ENCODE assay signal across 28 mouse cellular contexts in the genomic region with DNA sequence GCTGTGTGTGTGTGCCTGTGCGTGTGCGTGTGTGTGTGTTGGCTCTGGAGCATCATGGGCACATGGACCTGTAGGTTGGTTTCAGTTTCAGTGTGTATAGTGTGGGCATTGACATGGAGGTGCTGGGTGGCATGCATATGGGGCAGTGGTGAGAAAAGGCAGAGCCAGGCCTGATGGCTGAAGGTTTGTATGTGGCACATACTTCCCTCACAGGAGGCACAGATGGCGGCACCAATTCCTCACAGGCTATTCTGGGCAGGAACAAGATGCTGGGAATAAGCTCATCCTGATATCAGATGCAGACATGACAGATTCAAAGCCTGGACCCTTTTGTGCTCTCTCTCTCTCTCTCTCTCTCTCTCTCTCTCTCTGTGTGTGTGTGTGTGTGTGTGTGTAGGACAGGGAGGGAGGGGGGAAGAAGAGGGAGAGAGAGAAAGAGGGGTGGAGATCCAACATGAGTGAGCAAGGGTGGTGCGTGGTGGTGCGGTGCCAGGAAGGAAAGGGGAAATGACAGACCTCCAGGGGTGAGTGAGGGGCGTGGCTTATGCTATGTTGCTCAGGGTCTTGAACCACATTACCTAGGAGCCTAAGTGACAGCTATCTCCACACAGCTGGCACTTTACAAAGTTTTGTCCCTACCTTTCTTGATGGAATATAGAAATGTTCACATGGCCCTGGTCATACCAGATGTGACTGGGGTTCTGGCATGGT. TPM values are rescaled to one million over a fixed set of nuclear protein-coding genes. Genes with fewer than 3 reads are reported as not detected.
DNase-seq lines count a peak whose midpoint lies in the region; ATAC-seq and TF ChIP-seq lines count a peak whose summit lies in the region.
"Had no signal": no experiment of that assay in that cellular context is flagged by ENCODE, and none has a peak within 500 bp of the region (broad histone marks: within the 10 kb centered on the region; RNA-seq: fewer than 3 reads in every experiment).

No protein-coding gene starts in this region.

- peak; percentile 45 for ATAC-seq in forebrain, postnatal 0 days
- no peak for ATAC-seq in forebrain, embryonic 13.5 days
- ATAC-seq: forebrain, embryonic 15.5 days; intestine, embryonic 16.5 days had no signal

- H3K4me3 ChIP-seq in forebrain, postnatal 0 days (ENCODE audit: low read depth, low read length): no peak overlapping the region
- H3K4me3 ChIP-seq in forebrain, embryonic 13.5 days: no peak overlapping the region
- H3K4me3 ChIP-seq: embryonic facial prominence, embryonic 13.5 days; forebrain, embryonic 15.5 days; hindbrain, embryonic 15.5 days; lung, embryonic 15.5 days; neural tube, embryonic 12.5 days; stomach, embryonic 15.5 days had no signal

- H3K4me1 ChIP-seq in forebrain, postnatal 0 days (ENCODE audit: insufficient read depth): no peaks in the 10 kb centered on the region; the same call in 1 of the 2 replicates
- peaks cover 3% of the 10 kb centered on the region; the same call in 1 of the 2 replicates for H3K4me1 ChIP-seq in forebrain, embryonic 13.5 days
- H3K4me1 ChIP-seq: embryonic facial prominence, embryonic 13.5 days; hindbrain, embryonic 15.5 days; lung, embryonic 15.5 days; neural tube, embryonic 12.5 days; stomach, embryonic 15.5 days had no signal

- DNase-seq in forebrain, postnatal 0 days: no peak
- peak; percentile 34 to 68 for DNase-seq in left cerebral cortex, postnatal 25 days (ENCODE audit: low spot score in 2 of 2)
- no peak for DNase-seq in left cerebral cortex, adult 11 months (ENCODE audit: low spot score)
- DNase-seq in brain, embryonic 14.5 days (ENCODE audit: low read depth): peak; percentile 18
- peak; percentile 58 to 63 for DNase-seq in cerebellum, postnatal 14 days
- DNase-seq in adrenal gland, adult (ENCODE audit: inconsistent age in 2 of 2, low spot score in 1 of 2): no peak
- DNase-seq: adrenal gland, postnatal 25 days; gastrocnemius, postnatal 14 days; heart, adult 18-20 months; heart, postnatal 36 days; lung, postnatal 4 days; thymus, adult 18-20 months had no signal

- H3K27ac ChIP-seq in forebrain, postnatal 0 days (ENCODE audit: low read depth, low read length): no peak overlapping the region
- H3K27ac ChIP-seq in forebrain, embryonic 13.5 days: no peak overlapping the region
- H3K27ac ChIP-seq: embryonic facial prominence, embryonic 13.5 days; forebrain, embryonic 15.5 days; hindbrain, embryonic 15.5 days; liver, embryonic 14.5 days; lung, embryonic 15.5 days; neural tube, embryonic 12.5 days; stomach, embryonic 15.5 days had no signal

- H3K36me3 ChIP-seq in forebrain, postnatal 0 days (ENCODE audit: insufficient read depth): no peaks in the 10 kb centered on the region
- H3K36me3 ChIP-seq in forebrain, embryonic 13.5 days (ENCODE audit: poor library complexity, severe bottlenecking): no peaks in the 10 kb centered on the region
- H3K36me3 ChIP-seq: embryonic facial prominence, embryonic 13.5 days; forebrain, embryonic 15.5 days; hindbrain, embryonic 15.5 days; lung, embryonic 15.5 days; neural tube, embryonic 12.5 days; stomach, embryonic 15.5 days had no signal

- no peaks in the 10 kb centered on the region for H3K27me3 ChIP-seq in forebrain, postnatal 0 days (ENCODE audit: insufficient read depth, low read length)
- peaks cover 25% of the 10 kb centered on the region; the same call in 1 of the 2 replicates for H3K27me3 ChIP-seq in forebrain, embryonic 13.5 days
- H3K27me3 ChIP-seq: forebrain, embryonic 15.5 days; hindbrain, embryonic 15.5 days; lung, embryonic 15.5 days; neural tube, embryonic 12.5 days; stomach, embryonic 15.5 days had no signal

- TF ChIP-seq CTCF in forebrain, postnatal 0 days (IDR thresholded peaks at IDR 0.05; ENCODE audit: low read depth): no peak
- no peak for TF ChIP-seq CTCF in brain, embryonic 14.5 days (IDR thresholded peaks at IDR 0.05; ENCODE audit: borderline replicate concordance, extremely low read depth, insufficient read depth, insufficient read length)

- no peak for TF ChIP-seq POLR2A in brain, embryonic 14.5 days (IDR thresholded peaks at IDR 0.05; ENCODE audit: borderline replicate concordance, extremely low read depth, insufficient read depth, insufficient read length, poor library complexity, severe bottlenecking)

- 80% methylated on average over 6 of the region's 6 CpGs for WGBS in forebrain, postnatal 0 days
- WGBS in forebrain, embryonic 13.5 days: 77% methylated on average over 6 of the region's 6 CpGs

- H3K9me3 ChIP-seq in forebrain, postnatal 0 days (ENCODE audit: low read length): no peaks in the 10 kb centered on the region
- no peaks in the 10 kb centered on the region for H3K9me3 ChIP-seq in forebrain, embryonic 13.5 days (replicated peaks)
- H3K9me3 ChIP-seq: embryonic facial prominence, embryonic 13.5 days; forebrain, embryonic 15.5 days; hindbrain, embryonic 15.5 days; lung, embryonic 15.5 days; neural tube, embryonic 12.5 days; stomach, embryonic 15.5 days had no signal

- intact Hi-C loops in left cerebral cortex, postnatal 25 days (cut with DNase I): loop anchor here (5.0 kb wide), 1 partner anchor 628 kb away; no protein-coding TSS in a partner anchor

- H3K9ac ChIP-seq in forebrain, postnatal 0 days: no peak overlapping the region
- no peak overlapping the region for H3K9ac ChIP-seq in forebrain, embryonic 13.5 days
- H3K9ac ChIP-seq: embryonic facial prominence, embryonic 13.5 days; forebrain, embryonic 15.5 days; hindbrain, embryonic 15.5 days; liver, embryonic 14.5 days; lung, embryonic 15.5 days; neural tube, embryonic 12.5 days; stomach, embryonic 15.5 days had no signal

- no peak overlapping the region for H3K4me2 ChIP-seq in forebrain, postnatal 0 days (ENCODE audit: low read depth)
- no peak overlapping the region for H3K4me2 ChIP-seq in forebrain, embryonic 13.5 days
- H3K4me2 ChIP-seq: embryonic facial prominence, embryonic 13.5 days; forebrain, embryonic 15.5 days; hindbrain, embryonic 15.5 days; lung, embryonic 15.5 days; midbrain, embryonic 11.5 days; neural tube, embryonic 12.5 days; stomach, embryonic 15.5 days had no signal

RNA-seq across cellular contexts. Expression of a gene that starts 26.5 kb away (rescaled TPM):
- not detected in 2 replicates for total RNA-seq in forebrain, postnatal 0 days (2014; rRNA removed)
- not detected in 2 replicates for polyA plus RNA-seq in forebrain, postnatal 0 days (2015; fragmentation: Nextera tagmentation; extraction: Ambion mirVana)
- not detected in 2 replicates for polyA plus RNA-seq in forebrain, embryonic 13.5 days (2015; fragmentation: Nextera tagmentation; extraction: Ambion mirVana)
- not detected for total RNA-seq in left cerebral cortex, postnatal 25 days (2021)
- polyA plus RNA-seq in brain, embryonic 14.5 days (2012; rRNA removed): not detected in 2 replicates
- total RNA-seq: adrenal gland, postnatal 25 days; CH12.LX; gastrocnemius, postnatal 14 days; heart, adult 18-20 months; heart, postnatal 36 days; MEL had no signal
- polyA plus RNA-seq: embryonic facial prominence, embryonic 13.5 days; forebrain, embryonic 15.5 days; heart, embryonic 14.5 days; hindbrain, embryonic 15.5 days; intestine, embryonic 16.5 days; kidney, embryonic 14.5 days; large intestine, adult 2 months; limb, embryonic 14.5 days; lung, embryonic 15.5 days; midbrain, embryonic 11.5 days; neural tube, embryonic 12.5 days; stomach, embryonic 15.5 days had no signal

Comparison
In these comparisons a context has a peak if more than half of its experiments do, and no peak if none do; other contexts are left out.
1. DNase-seq: peak in left cerebral cortex, postnatal 25 days (2 of 2), brain, embryonic 14.5 days (single experiment) and cerebellum, postnatal 14 days (2 of 2); none in forebrain, postnatal 0 days (single experiment), left cerebral cortex, adult 11 months (single experiment) and adrenal gland, adult (0 of 2).